Mouse (Mus musculus): ENCODE results near the gene Spint2.
"Not testable (repeated sequence)": the region's sequence is repeated elsewhere in the genome, so short reads cannot be mapped to it uniquely, and the experiment has no call there.

Gene Spint2

GRCm38 (mm10) chr7:29237596-29237995 lies 44.1 kb downstream of the Spint2 start:
- not testable (repeated sequence) for DNase-seq

- no peak for DNase-seq
Observed at GRCm38 (mm10) chr7:29236593-29236992, 45.1 kb downstream of the Spint2 start.

- DNase-seq: no peak
Observed at GRCm38 (mm10) chr7:29234661-29235060, 47.1 kb downstream of the Spint2 start.

DNA sequence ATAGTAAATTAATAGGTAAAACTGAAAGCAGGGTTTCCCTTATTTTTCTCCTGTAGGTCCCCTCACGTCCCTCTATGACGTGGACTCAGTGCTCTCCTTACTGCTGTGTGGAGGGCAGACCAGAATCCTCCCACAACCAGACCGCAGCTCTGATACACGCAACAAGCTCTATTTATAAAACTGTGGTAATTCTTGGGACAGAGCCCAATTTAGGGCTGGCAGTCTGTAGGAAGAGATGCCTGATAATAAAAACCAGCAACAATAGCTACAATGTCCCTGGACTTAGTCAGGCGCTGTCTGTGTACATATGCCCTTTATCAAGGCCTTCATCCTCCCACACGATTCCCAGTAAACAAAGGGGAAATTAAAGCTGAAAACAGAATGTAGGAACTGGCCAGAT lies 48.0 kb downstream of the Spint2 start:
- peak in 1 of 2 experiments; percentile 65 for DNase-seq

DNA sequence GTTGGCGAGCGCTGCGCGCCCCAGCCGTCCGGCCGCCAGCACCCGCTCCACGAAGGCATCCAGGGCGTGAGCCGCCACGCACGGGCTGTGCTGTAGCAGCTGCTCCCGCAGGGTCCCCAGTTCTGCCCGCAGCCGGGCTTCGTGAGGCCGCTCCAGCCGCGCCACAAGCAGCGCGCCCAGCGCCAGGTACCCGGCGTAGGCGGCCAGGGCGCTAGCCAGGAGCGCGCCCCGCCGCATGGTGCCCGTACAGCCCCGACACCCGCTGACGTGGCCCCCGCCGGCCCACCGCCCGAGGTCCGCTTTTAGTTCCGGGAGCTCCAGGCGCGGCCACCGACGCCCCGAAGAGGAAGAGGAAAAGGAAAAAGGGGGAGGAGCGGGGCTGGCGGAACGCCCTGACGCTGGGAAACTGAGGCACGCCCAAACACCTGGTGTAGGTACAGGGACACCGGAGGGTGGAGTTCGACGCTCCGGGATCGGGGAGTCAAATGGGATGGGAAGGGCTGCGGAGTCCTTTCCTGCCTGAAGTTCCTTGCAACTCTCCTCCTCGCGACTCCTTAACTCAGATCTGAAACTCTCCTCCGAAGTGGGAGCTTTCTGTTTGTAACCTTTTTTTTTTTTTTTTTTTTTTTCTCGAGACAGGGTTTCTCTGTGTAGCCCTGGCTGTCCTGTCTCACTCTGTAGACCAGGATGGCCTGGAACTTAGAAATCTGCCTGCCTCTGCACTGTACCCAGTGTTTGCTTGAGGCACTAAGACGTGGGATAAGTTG lies 49.3 kb downstream of the Spint2 start, which contains the start of gene Kcnk6:
Gene Kcnk6 (minus strand): TSS at position 269 of the 767 bp plus-strand sequence.
- DNase-seq: peak; percentile 74 to 80

DNA sequence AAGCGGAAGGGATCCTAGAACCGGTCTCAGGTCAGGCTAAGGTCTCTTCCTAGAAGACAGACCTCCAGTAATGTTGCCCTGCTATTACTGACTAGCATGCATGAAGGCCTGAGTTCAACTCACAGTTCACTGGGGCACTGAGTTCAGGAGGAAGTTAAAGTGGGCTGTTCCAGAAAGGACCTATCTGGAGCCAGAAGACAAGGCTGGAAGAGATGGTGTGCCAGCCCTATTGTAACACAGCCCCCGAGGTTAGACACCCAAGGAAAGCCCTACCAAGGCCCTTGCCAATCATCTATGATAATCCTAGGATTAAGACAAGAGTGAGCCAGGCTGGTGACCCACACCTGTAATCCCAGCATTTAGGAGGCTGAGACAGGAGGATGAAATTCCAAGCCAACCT lies 50.2 kb downstream of the Spint2 start:
- DNase-seq: no peak

GRCm38 (mm10) chr7:29230560-29230959 lies 51.2 kb downstream of the Spint2 start:
- no peak for DNase-seq

DNA sequence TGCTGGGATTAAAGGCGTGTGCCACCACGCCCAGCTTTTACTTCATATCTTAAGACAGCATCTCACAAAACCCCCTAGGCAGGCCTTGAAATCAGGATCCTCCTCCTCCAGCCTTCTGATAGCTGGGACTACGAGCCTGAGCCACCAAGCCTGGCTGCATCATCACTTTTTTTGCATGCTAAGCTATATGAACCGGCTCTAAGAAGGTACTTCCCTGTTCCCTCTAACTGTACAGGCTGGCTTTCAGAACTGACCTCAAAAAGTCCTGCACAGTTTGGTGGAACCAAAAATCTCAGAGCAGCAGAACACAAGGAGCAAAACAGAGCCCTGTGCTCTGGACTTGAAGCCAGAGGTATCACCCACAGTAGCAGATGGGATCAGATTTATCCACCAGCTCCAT lies 53.5 kb downstream of the Spint2 start:
- DNase-seq: no peak

DNA sequence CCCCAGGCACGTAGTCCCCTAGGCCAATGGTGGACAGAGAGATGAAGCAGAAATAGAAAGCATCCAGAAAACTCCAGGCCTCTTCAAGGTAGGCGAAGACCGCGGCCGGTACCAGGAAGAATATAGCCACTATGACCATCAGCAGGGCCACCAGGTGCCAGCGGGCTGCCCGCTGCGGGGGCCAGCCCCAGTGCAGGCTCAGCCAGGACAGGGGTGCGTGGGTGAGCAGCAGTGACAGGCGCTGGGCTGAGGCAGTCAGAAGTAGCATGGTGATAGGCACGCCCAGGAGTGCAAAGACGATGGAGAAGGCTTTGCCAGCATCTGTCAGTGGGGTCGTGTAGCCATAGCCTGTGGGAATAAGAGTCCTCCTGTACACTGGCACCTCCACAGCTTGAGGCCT lies 56.2 kb downstream of the Spint2 start:
- no peak for DNase-seq

GRCm38 (mm10) chr7:29224756-29225394 lies 56.8 kb downstream of the Spint2 start:
- no peak for DNase-seq

DNA sequence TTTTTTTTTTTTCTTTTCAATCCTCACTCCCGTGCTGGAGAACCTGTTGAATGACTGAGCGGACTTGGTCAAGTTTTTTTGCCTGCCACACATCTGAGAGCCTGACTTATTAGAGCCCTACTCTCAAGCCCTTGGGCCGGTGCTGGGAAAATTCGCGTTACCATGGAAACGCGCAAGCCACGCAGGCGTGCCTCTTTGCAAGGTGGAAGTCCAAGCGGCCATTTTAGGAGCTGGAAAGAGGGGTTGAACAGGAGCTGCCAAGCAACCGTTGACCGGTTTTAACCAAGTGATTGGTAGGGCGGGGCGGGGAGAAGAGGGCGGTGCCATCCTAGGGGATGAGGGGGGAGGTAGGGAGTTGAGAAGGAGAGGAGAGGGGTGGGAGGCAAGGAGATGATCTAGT lies 66.9 kb downstream of the Spint2 start:
- no peak for DNase-seq

DNA sequence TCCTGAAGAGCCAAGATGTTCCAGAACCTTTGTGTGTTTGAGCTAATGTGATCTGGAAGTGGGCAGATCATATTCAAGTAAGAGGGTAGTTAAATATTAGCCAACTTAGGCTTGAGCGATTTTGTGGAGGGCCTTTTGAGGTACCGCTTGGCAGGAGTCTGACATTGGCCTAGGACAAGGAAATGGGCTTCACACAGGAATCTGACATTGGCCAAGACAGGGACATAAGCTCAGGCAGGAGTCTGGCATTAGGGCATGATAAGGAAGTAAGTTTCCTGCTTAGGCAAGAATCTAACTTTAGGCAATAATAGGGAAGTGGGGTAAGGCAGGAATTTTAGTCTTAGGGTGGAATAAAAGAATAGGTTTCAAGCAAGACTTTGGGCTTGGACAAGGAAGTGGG lies 67.5 kb downstream of the Spint2 start:
- no peak for DNase-seq

- peak; percentile 21 to 44 for DNase-seq
Observed at GRCm38 (mm10) chr7:29213675-29214082, 68.0 kb downstream of the Spint2 start, which contains the start of gene Catsperg1. TSS of gene Catsperg1 (minus strand) at chr7:29214035.

GRCm38 (mm10) chr7:29212775-29213560 lies 68.7 kb downstream of the Spint2 start:
- not testable (repeated sequence) for DNase-seq

- DNase-seq: peak; percentile 15 to 34
Observed at GRCm38 (mm10) chr7:29212199-29212765, 69.4 kb downstream of the Spint2 start.

DNA sequence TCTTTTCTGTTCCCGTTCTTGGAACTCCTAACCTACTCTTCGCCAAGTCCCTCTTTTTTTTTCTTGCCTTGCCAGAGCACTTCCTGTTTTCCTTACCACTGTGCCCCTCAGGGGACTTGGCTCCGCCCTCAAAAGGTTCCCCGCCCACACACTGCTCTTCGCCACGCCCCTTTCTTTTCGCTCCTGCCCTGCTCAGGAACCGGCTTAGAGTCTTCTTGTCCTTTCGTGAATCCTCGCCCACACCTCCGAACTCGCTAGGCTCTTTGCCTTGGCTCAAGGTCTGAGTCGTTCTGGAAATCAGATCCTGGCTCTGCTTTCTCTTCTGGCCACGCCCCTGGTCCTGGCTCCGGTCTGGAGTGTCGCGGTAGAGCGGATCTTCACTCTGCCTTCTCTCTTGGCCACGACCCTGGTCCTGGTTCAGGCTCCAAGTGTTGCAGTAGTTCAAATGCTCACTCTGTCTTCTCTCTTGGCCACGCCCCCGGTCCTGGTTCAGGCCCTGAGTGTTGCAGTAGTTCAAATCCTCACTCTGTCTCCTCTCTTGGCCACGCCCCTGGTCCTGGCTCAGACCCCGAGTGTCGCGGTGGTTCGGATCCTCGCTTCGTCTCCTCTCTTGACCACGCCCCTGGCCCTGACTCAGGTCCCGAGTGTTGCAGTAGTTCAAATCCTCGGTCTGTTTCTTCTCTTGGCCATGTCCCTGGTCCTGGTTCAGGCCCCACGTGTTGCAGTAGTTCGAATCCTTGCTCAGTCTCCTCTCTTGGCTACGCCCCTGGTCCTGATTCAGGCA lies 70.1 kb downstream of the Spint2 start:
- DNase-seq: peak; percentile 94

GRCm38 (mm10) chr7:29211013-29211412 lies 70.7 kb downstream of the Spint2 start:
- peak in 1 of 2 experiments; percentile 48 for DNase-seq

Measured in lung, adult 18-20 months (tissue).